Mouse (Mus musculus): ENCODE data around the gene Pigz. TPM values are rescaled to one million over a fixed set of nuclear protein-coding genes. Genes with fewer than 3 reads are reported as not detected.
A peak's percentile ranks its signal among the peaks of the same experiment; 100 is the strongest.

Gene Pigz
- 1.8 and 2.4 TPM in 2 replicates for polyA plus RNA-seq (2015; fragmentation: Nextera tagmentation; extraction: Ambion mirVana)

DNA sequence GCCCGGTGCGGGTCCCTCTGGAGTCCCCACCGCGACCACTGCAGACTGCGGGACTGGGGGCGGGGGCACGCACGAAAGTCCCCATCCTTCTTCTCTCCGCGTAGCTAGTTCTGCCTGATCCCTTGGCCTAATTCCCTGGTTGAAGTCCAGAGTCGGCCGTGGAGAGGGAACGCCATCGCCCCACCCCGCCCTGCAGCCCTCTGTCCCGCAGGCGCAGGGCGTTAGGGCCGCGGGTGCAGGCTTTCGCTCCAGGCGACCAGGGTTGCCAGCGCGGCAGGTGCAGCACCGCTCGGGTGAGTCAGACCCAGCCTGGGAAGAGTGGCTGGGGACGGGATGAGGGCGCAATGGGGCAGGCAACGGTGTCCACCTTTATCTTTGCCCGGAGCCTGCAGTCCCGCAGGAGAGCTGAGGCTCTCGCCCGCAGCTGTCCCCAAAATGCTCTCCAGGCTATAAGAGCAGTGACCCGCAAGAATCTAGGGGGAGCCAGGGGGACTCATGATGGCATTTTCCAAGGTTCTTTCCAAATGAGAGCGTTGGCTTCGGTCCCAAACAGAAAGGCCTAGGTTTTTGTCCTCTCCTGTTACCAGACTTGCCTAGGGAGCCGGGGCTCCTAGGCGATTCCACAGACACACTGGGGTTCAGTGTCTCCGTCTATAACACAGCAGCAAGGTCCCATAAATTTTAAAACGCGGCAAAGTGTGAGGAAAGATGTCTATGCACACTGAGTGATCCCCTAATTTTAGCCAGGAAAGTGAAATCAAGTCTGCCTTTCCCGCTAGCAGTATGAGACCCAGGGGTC is at the start of gene Pigz:
Gene Pigz, plus strand, starts transcription at position 101 of the 799 bp plus-strand sequence.
- peaks cover 33% of the 10 kb centered on the region for H3K4me1 ChIP-seq
- peaks cover 44% of the 10 kb centered on the region for H3K27me3 ChIP-seq
- peak within 1 kb of the TSS; percentile 49 for H3K4me3 ChIP-seq
- ATAC-seq, result 0 out of 2 replicates have a peak, but pooled peaks have one; percentile 12
- H3K27ac ChIP-seq, result peak within 1 kb of the TSS; percentile 92
- peak within 1 kb of the TSS; percentile 77 for H3K4me2 ChIP-seq
- peak within 1 kb of the TSS; percentile 73 for H3K9ac ChIP-seq
- WGBS, result 4% methylated on average over 42 of the region's 42 CpGs
- H3K36me3 ChIP-seq (ENCODE audit: poor library complexity, severe bottlenecking), result no peaks in the 10 kb centered on the region
- H3K9me3 ChIP-seq (replicated peaks), result no peaks in the 10 kb centered on the region

DNA sequence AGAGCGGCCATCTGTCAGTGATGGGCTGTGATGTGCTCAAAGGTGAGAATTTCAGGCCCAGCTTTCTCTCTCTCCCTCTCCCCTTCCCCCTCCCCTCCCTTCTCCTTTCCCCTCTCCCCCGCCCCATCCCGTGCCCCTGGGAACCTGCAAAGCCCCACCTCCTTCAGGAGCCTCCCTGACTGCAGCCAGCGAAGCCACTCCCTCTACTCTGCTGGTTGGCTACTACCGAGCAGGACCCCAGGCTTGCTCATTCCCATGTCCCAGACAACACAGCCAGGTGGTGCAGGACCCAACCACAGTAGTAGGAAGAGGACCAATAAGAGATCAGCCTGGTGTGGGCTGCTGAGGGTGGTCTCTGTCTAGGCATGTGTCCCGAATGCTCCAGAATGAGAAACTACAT is 49.7 kb upstream of the Pigz start:
- WGBS, result 16% methylated on average over 6 of the region's 6 CpGs
- H3K27me3 ChIP-seq, result peaks cover 3% of the 10 kb centered on the region; the same call in 1 of the 2 replicates
- ATAC-seq, result 0 out of 2 replicates have a peak, but pooled peaks have one; percentile 57
- H3K36me3 ChIP-seq (ENCODE audit: poor library complexity, severe bottlenecking), result no peaks in the 10 kb centered on the region
- no peak overlapping the region for H3K27ac ChIP-seq
- H3K9me3 ChIP-seq (replicated peaks), result no peaks in the 10 kb centered on the region
- 0 out of 2 replicates have a peak overlapping the region, but pooled peaks have one; percentile 3 for H3K4me2 ChIP-seq
- H3K4me1 ChIP-seq, result peaks cover 7% of the 10 kb centered on the region
- H3K4me3 ChIP-seq, result no peak overlapping the region
- no peak overlapping the region for H3K9ac ChIP-seq

DNA sequence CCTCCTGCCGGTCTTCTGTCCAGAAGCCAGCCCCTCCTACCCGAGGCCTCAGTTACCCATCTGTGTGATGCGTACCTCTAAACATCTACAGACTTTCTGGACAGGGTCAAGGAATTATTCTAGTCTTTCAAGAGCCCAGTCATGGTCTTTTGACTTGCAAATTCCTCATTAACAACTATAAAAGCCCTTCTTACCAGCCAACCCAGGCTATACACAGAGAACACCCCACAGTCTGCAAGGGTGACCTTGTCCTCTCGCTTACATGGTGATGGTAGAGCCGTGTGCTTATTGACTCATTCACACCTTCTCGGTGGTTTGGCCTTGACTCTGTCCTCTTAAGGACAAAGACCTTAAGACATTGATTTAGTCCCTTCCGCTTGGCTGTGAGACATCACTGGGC is 42.7 kb upstream of the Pigz start:
- Histone ChIP-seq H3K36me3 (ENCODE audit: poor library complexity, severe bottlenecking) (no peaks in the 10 kb centered on the region), H3K27ac (no peak overlapping the region), H3K4me2 (no peak overlapping the region), H3K4me1 (no peaks in the 10 kb centered on the region), H3K27me3 (no peaks in the 10 kb centered on the region), H3K4me3 (no peak overlapping the region), H3K9me3 (replicated peaks) (no peaks in the 10 kb centered on the region), H3K9ac (no peak overlapping the region)
- ATAC-seq, result no peak
- 62% methylated on average over 7 of the region's 7 CpGs for WGBS

DNA sequence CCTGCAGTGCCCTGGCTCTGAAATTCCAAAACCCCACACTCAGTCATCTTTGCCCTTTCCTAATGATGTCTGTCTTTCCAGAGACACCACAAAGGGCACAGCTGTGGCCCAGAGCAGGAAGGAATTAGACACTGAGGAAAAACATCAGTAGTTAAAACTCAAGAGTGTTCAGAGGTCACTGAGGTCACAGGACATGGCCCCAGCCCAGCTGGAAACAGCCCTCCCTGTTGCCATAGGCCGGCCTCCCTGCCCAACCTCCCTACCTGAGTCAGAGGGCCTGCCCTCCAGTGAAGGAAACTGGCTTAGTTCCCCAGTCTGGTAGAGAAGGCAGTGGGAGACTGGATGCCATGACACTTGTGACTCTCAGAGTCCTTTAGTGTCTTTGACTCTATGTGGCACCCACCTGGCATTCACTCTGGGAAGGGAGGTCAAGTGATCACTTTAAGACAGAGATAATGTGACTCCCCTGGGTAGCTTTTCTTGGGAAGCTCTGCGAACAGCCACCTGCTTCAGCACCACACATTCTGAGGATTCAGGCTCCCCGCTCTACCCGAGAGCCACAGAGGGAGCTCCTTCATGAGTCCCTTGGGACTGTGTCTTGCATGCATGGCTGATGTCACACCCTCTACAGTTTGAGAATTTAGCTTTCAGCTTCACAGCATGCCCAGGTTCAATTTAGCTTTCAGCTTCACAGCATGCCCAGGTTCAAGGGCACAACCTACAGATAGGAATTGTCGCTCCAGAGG is 40.1 kb upstream of the Pigz start:
- Histone ChIP-seq H3K4me1 (peaks cover 17% of the 10 kb centered on the region), H3K4me2 (no peak overlapping the region), H3K27ac (no peak overlapping the region), H3K36me3 (ENCODE audit: poor library complexity, severe bottlenecking) (no peaks in the 10 kb centered on the region), H3K9me3 (replicated peaks) (no peaks in the 10 kb centered on the region), H3K4me3 (no peak overlapping the region), H3K27me3 (no peaks in the 10 kb centered on the region), H3K9ac (no peak overlapping the region)
- 63% methylated on average over 5 of the region's 5 CpGs for WGBS
- ATAC-seq, result no peak

DNA sequence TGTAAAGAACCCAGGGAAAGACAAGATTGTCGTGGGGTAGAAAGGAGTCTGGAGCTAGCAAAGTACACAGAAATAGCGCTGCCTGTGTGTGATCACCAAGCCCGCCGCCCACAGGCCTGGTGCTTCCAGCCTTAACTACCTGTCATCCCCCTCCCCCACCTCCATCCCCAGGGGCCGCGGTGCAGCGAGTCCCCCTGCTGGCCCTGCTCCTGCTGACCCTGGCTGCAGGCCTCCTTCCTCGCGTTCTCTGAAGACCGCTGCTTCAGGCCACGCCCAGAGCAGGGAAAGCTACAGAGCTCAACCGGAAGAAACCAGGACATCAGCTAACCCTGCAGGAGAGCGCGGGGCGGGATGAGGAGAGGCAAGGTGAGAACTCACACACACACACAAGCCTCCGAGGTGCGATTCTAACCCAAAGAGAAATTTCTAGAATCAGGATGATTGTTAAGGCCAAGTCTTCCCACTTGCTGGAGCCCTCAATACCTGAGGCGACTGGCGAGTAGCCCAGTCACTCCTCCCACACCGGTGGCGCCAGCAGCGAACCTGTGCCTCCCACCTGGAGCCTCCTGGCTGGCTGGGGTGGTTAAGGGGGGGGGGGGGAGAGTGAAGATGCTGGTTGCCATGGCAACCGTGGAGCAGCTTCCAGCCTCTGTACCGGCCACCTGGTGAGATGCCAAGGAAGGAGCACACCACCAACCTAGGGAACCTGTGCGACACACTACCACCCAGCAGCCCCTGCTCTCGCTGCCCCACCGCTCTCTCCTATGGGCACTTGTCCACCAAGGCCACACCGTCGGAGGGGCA is 36.5 kb upstream of the Pigz start:
- Histone ChIP-seq H3K4me2 (peak overlapping the region; percentile 55), H3K36me3 (ENCODE audit: poor library complexity, severe bottlenecking) (no peaks in the 10 kb centered on the region), H3K4me1 (peaks cover 22% of the 10 kb centered on the region), H3K4me3 (peak overlapping the region; percentile 21), H3K9me3 (replicated peaks) (no peaks in the 10 kb centered on the region), H3K27ac (peak overlapping the region; percentile 17; the same call in 1 of the 2 replicates), H3K9ac (peak overlapping the region; percentile 59), H3K27me3 (no peaks in the 10 kb centered on the region)
- 7% methylated on average over 29 of the region's 29 CpGs for WGBS
- ATAC-seq, result peak; percentile 67; the same call in 1 of the 2 replicates

DNA sequence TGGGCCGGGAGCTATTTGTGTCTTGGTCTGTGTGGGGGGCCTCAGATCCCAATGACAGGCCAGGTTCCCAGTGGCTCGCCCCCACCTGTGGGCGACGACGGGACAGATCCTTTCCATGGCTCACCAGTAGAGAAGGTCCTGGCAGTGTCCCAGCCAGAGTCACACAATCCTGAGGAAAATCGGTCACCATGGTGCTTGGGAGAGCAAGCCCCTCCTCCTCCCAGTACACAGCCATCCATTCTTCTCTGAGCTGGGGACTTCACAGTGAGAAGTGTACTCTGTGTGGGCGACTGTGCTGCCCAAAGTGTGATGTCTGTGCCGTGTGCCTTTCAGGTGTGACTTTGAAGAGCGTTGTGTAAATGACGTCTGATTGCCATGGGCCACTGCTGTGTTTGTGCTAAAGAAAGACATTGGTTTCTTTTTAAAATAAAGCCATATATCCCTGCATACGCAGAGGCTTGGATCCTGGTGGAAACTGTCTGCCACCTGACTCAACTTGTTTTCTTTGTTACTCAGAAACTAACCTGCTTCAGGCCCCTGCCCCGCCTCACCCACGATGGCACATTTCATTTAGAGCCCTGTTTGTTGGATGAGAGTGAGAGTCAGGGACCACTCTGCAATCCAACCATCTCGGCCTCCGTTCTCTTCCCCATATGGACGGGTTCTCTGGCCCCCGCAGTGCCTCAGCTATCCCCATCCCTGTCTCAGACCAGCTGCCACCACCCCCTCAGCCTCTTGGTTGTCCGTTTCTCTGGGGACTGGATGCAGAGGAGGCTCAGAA is 34.9 kb upstream of the Pigz start:
- Histone ChIP-seq H3K27ac (0 out of 2 replicates have a peak overlapping the region, but pooled peaks have one; percentile 12), H3K4me3 (no peak overlapping the region), H3K4me2 (no peak overlapping the region), H3K27me3 (no peaks in the 10 kb centered on the region), H3K9ac (no peak overlapping the region), H3K4me1 (peaks cover 22% of the 10 kb centered on the region), H3K36me3 (ENCODE audit: poor library complexity, severe bottlenecking) (no peaks in the 10 kb centered on the region), H3K9me3 (replicated peaks) (no peaks in the 10 kb centered on the region)
- 78% methylated on average over 18 of the region's 18 CpGs for WGBS
- ATAC-seq, result peak; percentile 68

DNA sequence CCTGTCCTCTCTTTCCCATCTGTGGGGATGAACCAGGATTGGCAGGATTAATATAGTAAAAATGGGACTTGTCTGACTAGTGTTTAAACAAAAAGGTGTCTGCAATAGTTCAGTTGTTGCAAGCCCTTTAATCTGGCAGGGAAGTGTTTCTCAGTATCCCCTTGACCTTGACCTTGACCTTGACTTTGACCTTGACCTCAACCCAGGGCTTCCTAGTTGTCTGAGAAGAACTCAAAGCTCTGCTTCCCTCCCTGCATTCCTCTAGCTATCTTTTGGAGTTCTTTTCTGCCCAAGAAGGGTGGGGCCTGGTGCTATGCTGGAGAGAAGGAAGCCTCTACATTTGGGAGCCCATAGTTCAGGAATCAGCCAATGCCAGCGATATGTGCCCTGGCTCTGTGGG is 31.8 kb upstream of the Pigz start:
- H3K9me3 ChIP-seq (replicated peaks), result no peaks in the 10 kb centered on the region
- no peak for ATAC-seq
- H3K4me1 ChIP-seq, result peaks cover 30% of the 10 kb centered on the region
- 93% methylated on average over 1 of the region's 1 CpGs for WGBS
- no peaks in the 10 kb centered on the region for H3K36me3 ChIP-seq (ENCODE audit: poor library complexity, severe bottlenecking)
- H3K4me3 ChIP-seq, result no peak overlapping the region
- no peak overlapping the region for H3K27ac ChIP-seq
- no peak overlapping the region for H3K9ac ChIP-seq
- H3K27me3 ChIP-seq, result no peaks in the 10 kb centered on the region
- H3K4me2 ChIP-seq, result no peak overlapping the region

DNA sequence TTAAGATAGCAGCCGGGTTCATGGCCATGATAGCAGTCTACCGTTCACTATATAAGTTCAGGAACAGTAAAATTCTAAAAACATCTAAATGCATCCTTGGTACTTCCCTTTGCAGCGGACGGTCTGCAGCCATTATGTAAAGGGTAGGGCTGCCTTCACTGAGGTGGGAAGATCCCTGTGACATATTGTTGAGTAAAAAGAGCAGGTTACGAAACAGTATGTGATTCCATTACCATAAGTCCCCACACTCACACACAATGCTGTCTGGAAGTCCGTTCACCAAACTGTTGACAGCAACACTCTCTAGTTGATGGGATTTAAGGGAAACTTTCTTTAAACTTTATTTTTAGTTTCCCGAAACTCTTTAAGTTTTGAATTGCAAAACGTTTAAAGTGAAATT is 30.4 kb upstream of the Pigz start:
- no peak for ATAC-seq
- Histone ChIP-seq H3K36me3 (ENCODE audit: poor library complexity, severe bottlenecking) (no peaks in the 10 kb centered on the region), H3K27me3 (no peaks in the 10 kb centered on the region), H3K9ac (no peak overlapping the region), H3K4me2 (no peak overlapping the region), H3K9me3 (replicated peaks) (no peaks in the 10 kb centered on the region), H3K27ac (no peak overlapping the region), H3K4me1 (peaks cover 21% of the 10 kb centered on the region; the same call in 1 of the 2 replicates), H3K4me3 (no peak overlapping the region)
- WGBS, result 89% methylated on average over 8 of the region's 8 CpGs

DNA sequence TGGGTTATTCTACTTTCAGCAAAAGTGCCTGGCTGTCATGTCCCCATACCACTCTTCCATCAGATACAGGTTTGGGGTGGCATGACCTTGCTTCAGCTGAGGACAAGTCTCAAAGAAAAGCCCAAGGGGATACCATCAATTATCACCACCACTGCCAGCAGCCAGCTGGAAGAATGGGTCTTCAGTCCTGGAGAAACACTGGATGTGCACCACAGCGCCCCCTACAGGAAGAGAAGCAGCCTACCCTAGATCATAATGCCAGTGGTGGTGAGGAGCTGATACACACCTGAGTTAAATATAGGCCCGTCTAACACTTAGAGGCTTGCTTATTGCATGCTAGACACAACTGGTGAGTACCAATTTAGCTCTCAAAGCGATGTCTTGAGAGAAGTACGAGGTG is 28.3 kb upstream of the Pigz start:
- H3K4me1 ChIP-seq, result 0 out of 2 replicates have a peak, but pooled peaks cover 13% of the 10 kb centered on the region
- H3K27ac ChIP-seq, result no peak overlapping the region
- H3K27me3 ChIP-seq, result no peaks in the 10 kb centered on the region
- no peak overlapping the region for H3K9ac ChIP-seq
- no peak overlapping the region for H3K4me3 ChIP-seq
- no peaks in the 10 kb centered on the region for H3K9me3 ChIP-seq (replicated peaks)
- no peak for ATAC-seq
- WGBS, result 81% methylated on average over 4 of the region's 4 CpGs
- H3K36me3 ChIP-seq (ENCODE audit: poor library complexity, severe bottlenecking), result no peaks in the 10 kb centered on the region
- H3K4me2 ChIP-seq, result no peak overlapping the region

DNA sequence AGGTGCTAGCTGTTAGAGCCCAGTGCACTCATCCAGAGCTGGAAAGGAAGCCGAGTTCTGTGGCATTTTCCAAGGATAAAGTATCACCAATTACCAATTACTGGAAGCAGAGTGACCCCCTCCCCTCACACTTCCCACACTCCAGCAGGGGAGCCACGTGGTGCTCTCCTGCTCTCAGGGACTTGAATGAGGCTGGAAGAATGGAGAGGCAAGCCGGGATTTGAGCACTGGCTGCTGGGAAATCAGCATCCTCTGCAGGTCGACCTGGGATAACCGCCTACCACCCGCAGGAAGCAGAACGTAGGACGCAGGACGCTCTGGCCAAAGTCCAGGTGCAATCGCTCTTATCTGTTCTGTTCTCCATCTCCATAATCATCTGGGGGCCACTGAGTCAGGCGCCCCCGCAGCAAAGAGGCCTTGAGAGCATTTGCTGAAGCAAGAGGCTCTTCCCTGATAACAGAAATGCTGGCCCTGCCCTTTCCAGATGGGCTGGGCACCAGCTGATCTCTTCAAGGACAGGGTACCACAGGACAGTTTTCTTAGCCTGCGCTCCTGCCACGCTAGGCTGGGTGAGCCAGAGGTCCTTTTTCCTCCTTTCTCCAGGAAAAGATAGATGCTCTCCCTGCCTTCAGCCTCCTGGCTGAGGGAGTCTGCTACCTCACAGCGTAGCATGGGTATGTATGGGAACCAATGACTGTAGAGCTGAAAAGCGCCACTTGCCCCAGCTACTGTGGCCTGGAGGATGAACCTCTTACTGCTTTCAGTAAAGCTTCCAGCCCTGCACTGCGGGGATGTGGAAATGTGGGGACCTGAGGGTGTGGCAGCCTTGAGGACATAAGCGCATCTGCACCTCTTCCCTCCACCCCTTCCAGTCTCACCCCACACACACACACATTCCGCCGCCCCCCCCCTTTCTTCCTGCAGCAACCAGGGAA is 27.5 kb upstream of the Pigz start:
- no peaks in the 10 kb centered on the region for H3K9me3 ChIP-seq (replicated peaks)
- peak overlapping the region; percentile 38 for H3K4me2 ChIP-seq
- no peak overlapping the region for H3K4me3 ChIP-seq
- no peaks in the 10 kb centered on the region for H3K36me3 ChIP-seq (ENCODE audit: poor library complexity, severe bottlenecking)
- no peaks in the 10 kb centered on the region for H3K27me3 ChIP-seq
- no peak for ATAC-seq
- 0 out of 2 replicates have a peak, but pooled peaks cover 13% of the 10 kb centered on the region for H3K4me1 ChIP-seq
- H3K27ac ChIP-seq, result no peak overlapping the region
- H3K9ac ChIP-seq, result peak overlapping the region; percentile 12; the same call in 1 of the 2 replicates
- 40% methylated on average over 20 of the region's 20 CpGs for WGBS

Measured in forebrain, embryonic 13.5 days (tissue).